Mouse (Mus musculus): ENCODE results near the gene Clic6. TPM values are rescaled to one million over a fixed set of nuclear protein-coding genes. Genes with fewer than 3 reads are reported as not detected.
"Not testable (repeated sequence)": the region's sequence is repeated elsewhere in the genome, so short reads cannot be mapped to it uniquely, and the experiment has no call there.

The Clic6 gene
- polyA plus RNA-seq, 1 experiment from 2014 or later: 38.5 TPM

- 64% methylated on average over 5 of the region's 5 CpGs for WGBS
- ATAC-seq (ENCODE audit: insufficient read depth, low FRiP score, low read depth): no peak
- H3K4me3 ChIP-seq (replicated peaks): no peak overlapping the region
- peaks cover 16% of the 10 kb centered on the region for H3K27me3 ChIP-seq (replicated peaks)
- no peak overlapping the region for H3K27ac ChIP-seq
- no peak overlapping the region for H3K4me2 ChIP-seq
- peaks cover 13% of the 10 kb centered on the region for H3K4me1 ChIP-seq
- H3K9me3 ChIP-seq: no peaks in the 10 kb centered on the region
- no peak overlapping the region for H3K9ac ChIP-seq
- H3K36me3 ChIP-seq: no peaks in the 10 kb centered on the region
Measured at GRCm38 (mm10) chr16:92503105-92503504, 17.6 kb downstream of the Clic6 start.

- no peak overlapping the region for H3K4me2 ChIP-seq
- no peaks in the 10 kb centered on the region for H3K36me3 ChIP-seq
- no peak overlapping the region for H3K9ac ChIP-seq
- 74% methylated on average over 4 of the region's 4 CpGs for WGBS
- no peak overlapping the region for H3K27ac ChIP-seq
- no peak for ATAC-seq (ENCODE audit: insufficient read depth, low FRiP score, low read depth)
- no peaks in the 10 kb centered on the region for H3K9me3 ChIP-seq
- H3K4me1 ChIP-seq: no peaks in the 10 kb centered on the region
- H3K4me3 ChIP-seq (replicated peaks): no peak overlapping the region
- no peaks in the 10 kb centered on the region for H3K27me3 ChIP-seq (replicated peaks)
Measured at GRCm38 (mm10) chr16:92507573-92507972, 22.0 kb downstream of the Clic6 start.

GRCm38 (mm10) chr16:92510835-92511772 lies 25.6 kb downstream of the Clic6 start:
- H3K27ac ChIP-seq: no peak overlapping the region
- no peaks in the 10 kb centered on the region for H3K9me3 ChIP-seq
- H3K4me1 ChIP-seq: no peaks in the 10 kb centered on the region
- ATAC-seq (ENCODE audit: insufficient read depth, low FRiP score, low read depth): no peak
- no peak overlapping the region for H3K4me3 ChIP-seq (replicated peaks)
- no peaks in the 10 kb centered on the region for H3K36me3 ChIP-seq
- WGBS: 62% methylated on average over 13 of the region's 13 CpGs
- no peak overlapping the region for H3K9ac ChIP-seq
- no peak overlapping the region for H3K4me2 ChIP-seq
- no peaks in the 10 kb centered on the region for H3K27me3 ChIP-seq (replicated peaks)

- no peaks in the 10 kb centered on the region for H3K9me3 ChIP-seq
- no peak overlapping the region for H3K27ac ChIP-seq
- H3K36me3 ChIP-seq: no peaks in the 10 kb centered on the region
- H3K27me3 ChIP-seq (replicated peaks): no peaks in the 10 kb centered on the region
- H3K9ac ChIP-seq: no peak overlapping the region
- no peak for ATAC-seq (ENCODE audit: insufficient read depth, low FRiP score, low read depth)
- H3K4me1 ChIP-seq: no peaks in the 10 kb centered on the region
- H3K4me3 ChIP-seq (replicated peaks): no peak overlapping the region
- 58% methylated on average over 5 of the region's 5 CpGs for WGBS
- H3K4me2 ChIP-seq: no peak overlapping the region
Measured at GRCm38 (mm10) chr16:92511773-92512391, 26.3 kb downstream of the Clic6 start.

- H3K4me2 ChIP-seq; ATAC-seq (ENCODE audit: insufficient read depth, low FRiP score, low read depth); H3K4me3 ChIP-seq (replicated peaks); H3K4me1 ChIP-seq; H3K36me3 ChIP-seq; H3K27ac ChIP-seq; H3K9me3 ChIP-seq; H3K9ac ChIP-seq; H3K27me3 ChIP-seq (replicated peaks): not testable (repeated sequence)
- 72% methylated on average over 8 of the region's 9 CpGs for WGBS
Measured at GRCm38 (mm10) chr16:92514896-92515295, 29.4 kb downstream of the Clic6 start.

- H3K4me2 ChIP-seq: no peak overlapping the region
- H3K9me3 ChIP-seq: no peaks in the 10 kb centered on the region
- no peak overlapping the region for H3K4me3 ChIP-seq (replicated peaks)
- H3K27ac ChIP-seq: no peak overlapping the region
- no peak overlapping the region for H3K9ac ChIP-seq
- H3K4me1 ChIP-seq: no peaks in the 10 kb centered on the region
- WGBS: 59% methylated on average over 9 of the region's 9 CpGs
- ATAC-seq (ENCODE audit: insufficient read depth, low FRiP score, low read depth): no peak; the same call in 1 of the 2 replicates
- H3K36me3 ChIP-seq: no peaks in the 10 kb centered on the region
- no peaks in the 10 kb centered on the region for H3K27me3 ChIP-seq (replicated peaks)
Measured at GRCm38 (mm10) chr16:92516139-92516538, 30.6 kb downstream of the Clic6 start.

GRCm38 (mm10) chr16:92518718-92519117 lies 33.2 kb downstream of the Clic6 start:
- Histone ChIP-seq H3K27ac (no peak overlapping the region), H3K36me3 (no peaks in the 10 kb centered on the region), H3K9ac (no peak overlapping the region), H3K4me1 (no peaks in the 10 kb centered on the region), H3K9me3 (no peaks in the 10 kb centered on the region), H3K27me3 (replicated peaks) (no peaks in the 10 kb centered on the region), H3K4me2 (no peak overlapping the region), H3K4me3 (replicated peaks) (no peak overlapping the region)
- WGBS: 52% methylated on average over 4 of the region's 4 CpGs
- no peak for ATAC-seq (ENCODE audit: insufficient read depth, low FRiP score, low read depth)

GRCm38 (mm10) chr16:92519820-92520492 lies 34.4 kb downstream of the Clic6 start:
- Histone ChIP-seq H3K4me3 (replicated peaks) (no peak overlapping the region), H3K9ac (no peak overlapping the region), H3K27me3 (replicated peaks) (no peaks in the 10 kb centered on the region), H3K36me3 (no peaks in the 10 kb centered on the region), H3K4me1 (no peaks in the 10 kb centered on the region), H3K9me3 (no peaks in the 10 kb centered on the region), H3K4me2 (no peak overlapping the region), H3K27ac (no peak overlapping the region)
- 48% methylated on average over 13 of the region's 13 CpGs for WGBS
- no peak for ATAC-seq (ENCODE audit: insufficient read depth, low FRiP score, low read depth)

- H3K9ac ChIP-seq: no peak overlapping the region
- no peak overlapping the region for H3K4me3 ChIP-seq (replicated peaks)
- 64% methylated on average over 8 of the region's 8 CpGs for WGBS
- H3K27ac ChIP-seq: no peak overlapping the region
- no peaks in the 10 kb centered on the region for H3K4me1 ChIP-seq
- no peak overlapping the region for H3K4me2 ChIP-seq
- no peaks in the 10 kb centered on the region for H3K9me3 ChIP-seq
- H3K27me3 ChIP-seq (replicated peaks): no peaks in the 10 kb centered on the region
- no peaks in the 10 kb centered on the region for H3K36me3 ChIP-seq
- ATAC-seq (ENCODE audit: insufficient read depth, low FRiP score, low read depth): no peak
Measured at GRCm38 (mm10) chr16:92523351-92523750, 37.8 kb downstream of the Clic6 start.

GRCm38 (mm10) chr16:92524651-92525050 lies 39.1 kb downstream of the Clic6 start:
- ATAC-seq (ENCODE audit: insufficient read depth, low FRiP score, low read depth): no peak

GRCm38 (mm10) chr16:92525919-92526318 lies 40.4 kb downstream of the Clic6 start:
- Histone ChIP-seq H3K4me2 (no peak overlapping the region), H3K9ac (no peak overlapping the region), H3K27me3 (replicated peaks) (no peaks in the 10 kb centered on the region), H3K4me1 (no peaks in the 10 kb centered on the region), H3K9me3 (no peaks in the 10 kb centered on the region), H3K4me3 (replicated peaks) (no peak overlapping the region), H3K27ac (no peak overlapping the region), H3K36me3 (no peaks in the 10 kb centered on the region)
- WGBS: 85% methylated on average over 10 of the region's 10 CpGs
- ATAC-seq (ENCODE audit: insufficient read depth, low FRiP score, low read depth): no peak

More at GRCm38 (mm10) chr16:92524651-92525050, 39.1 kb downstream of the Clic6 start:
- Histone ChIP-seq H3K36me3 (no peaks in the 10 kb centered on the region), H3K4me2 (no peak overlapping the region), H3K9me3 (no peaks in the 10 kb centered on the region), H3K9ac (no peak overlapping the region), H3K4me3 (replicated peaks) (no peak overlapping the region), H3K27me3 (replicated peaks) (no peaks in the 10 kb centered on the region), H3K27ac (no peak overlapping the region), H3K4me1 (no peaks in the 10 kb centered on the region)
- WGBS: 84% methylated on average over 8 of the region's 8 CpGs

GRCm38 (mm10) chr16:92535258-92535657 lies 49.7 kb downstream of the Clic6 start:
- no peak for ATAC-seq (ENCODE audit: insufficient read depth, low FRiP score, low read depth)
- no peaks in the 10 kb centered on the region for H3K9me3 ChIP-seq
- no peaks in the 10 kb centered on the region for H3K4me1 ChIP-seq
- H3K9ac ChIP-seq: no peak overlapping the region
- 87% methylated on average over 2 of the region's 2 CpGs for WGBS
- no peaks in the 10 kb centered on the region for H3K36me3 ChIP-seq
- H3K27me3 ChIP-seq (replicated peaks): no peaks in the 10 kb centered on the region
- H3K27ac ChIP-seq: no peak overlapping the region
- H3K4me2 ChIP-seq: no peak overlapping the region
- no peak overlapping the region for H3K4me3 ChIP-seq (replicated peaks)

All from stomach, embryonic 15.5 days (tissue).